10 mouse cellular contexts compared by ENCODE assay signal in genomic region chr5:52655992-52656391, GRCm38 (mm10). TPM values are rescaled to one million over a fixed set of nuclear protein-coding genes. Genes with fewer than 3 reads are reported as not detected.
DNase-seq lines count a peak whose midpoint lies in the region; ATAC-seq and TF ChIP-seq lines count a peak whose summit lies in the region.
"Had no signal": no experiment of that assay in that cellular context is flagged by ENCODE, and none has a peak within 500 bp of the region (broad histone marks: within the 10 kb centered on the region; RNA-seq: fewer than 3 reads in every experiment).

No protein-coding gene starts in this region.

- ATAC-seq in hindbrain, postnatal 0 days: peak; percentile 47; the same call in 1 of the 2 replicates
- no peak for ATAC-seq in heart, embryonic 12.5 days (ENCODE audit: insufficient number of reproducible peaks, low FRiP score)

- no peak for TF ChIP-seq CTCF in kidney, adult 2 months (conservative IDR thresholded peaks at IDR 0.05; ENCODE audit: insufficient read depth, insufficient read length, low read depth, low read length)
- TF ChIP-seq CTCF in CH12.LX (conservative IDR thresholded peaks at IDR 0.05 in 1 of 2, IDR thresholded peaks at IDR 0.05 in 1 of 2; ENCODE audit: low read depth in 2 of 2, low read length in 2 of 2): peak in 1 of 2 experiments; percentile 44; a peak in 2 of 4 replicates
- TF ChIP-seq CTCF in hindbrain, postnatal 0 days (IDR thresholded peaks at IDR 0.05; ENCODE audit: low read depth): peak; percentile 71

- no peak overlapping the region for H3K9ac ChIP-seq in CH12.LX (ENCODE audit: insufficient read depth, low read depth)
- no peak overlapping the region for H3K9ac ChIP-seq in hindbrain, postnatal 0 days (replicated peaks; ENCODE audit: low read length)
- H3K9ac ChIP-seq in heart, embryonic 12.5 days: no peak overlapping the region

- WGBS in kidney, adult 2 months: 79% methylated on average over 8 of the region's 8 CpGs
- 69% methylated on average over 8 of the region's 8 CpGs for WGBS in hindbrain, postnatal 0 days
- 71% methylated on average over 8 of the region's 8 CpGs for WGBS in heart, embryonic 12.5 days

- TF ChIP-seq RAD21 in CH12.LX (IDR thresholded peaks at IDR 0.05; ENCODE audit: low read depth, low read length): peak; percentile 30

- no peaks in the 10 kb centered on the region for H3K27me3 ChIP-seq in kidney, adult 2 months (replicated peaks; ENCODE audit: control insufficient read depth, insufficient read depth, low read length)
- H3K27me3 ChIP-seq in CH12.LX (replicated peaks): no peaks in the 10 kb centered on the region
- no peaks in the 10 kb centered on the region for H3K27me3 ChIP-seq in hindbrain, postnatal 0 days (ENCODE audit: insufficient read depth, low read length)
- no peaks in the 10 kb centered on the region for H3K27me3 ChIP-seq in heart, embryonic 12.5 days (replicated peaks)

- peaks cover 7% of the 10 kb centered on the region for H3K36me3 ChIP-seq in kidney, adult 2 months (ENCODE audit: control insufficient read depth, insufficient read depth, low read length)
- peaks cover 44 to 84% of the 10 kb centered on the region in 2 experiments for H3K36me3 ChIP-seq in CH12.LX (replicated peaks in 1 of 2; ENCODE audit: control insufficient read depth in 1 of 2, insufficient read depth in 1 of 2, low read length in 1 of 2)
- H3K36me3 ChIP-seq in hindbrain, postnatal 0 days (ENCODE audit: insufficient read depth, low read length): peaks cover 24% of the 10 kb centered on the region
- H3K36me3 ChIP-seq in heart, embryonic 12.5 days: peaks cover 40% of the 10 kb centered on the region

- DNase-seq in embryo, embryonic 11 days: peak; percentile 46
- no peak for DNase-seq in embryo, embryonic 10 days (ENCODE audit: low spot score)
- peak; percentile 10 for DNase-seq in kidney, adult 2 months
- DNase-seq in kidney, postnatal 25 days: no peak
- DNase-seq in CH12.LX (ENCODE audit: extremely low read depth): no peak
- DNase-seq in hindbrain, postnatal 0 days (ENCODE audit: low spot score): peak; percentile 75
- no peak for DNase-seq in thymus, postnatal 10 days (ENCODE audit: low spot score in 2 of 2)
- DNase-seq: heart, postnatal 36 days had no signal

- dilution Hi-C loops in CH12.LX (cut with MboI; ENCODE audit: extremely low pct_ligation_motif_present, extremely low pct_unique_long_range_greater_than_20kb, low sequenced_read_pairs): no loop called here

- no peaks in the 10 kb centered on the region for H3K79me2 ChIP-seq in CH12.LX (replicated peaks; ENCODE audit: control insufficient read depth, extremely low read depth, insufficient read depth, poor library complexity, severe bottlenecking)

- no peak for TF ChIP-seq POLR2A in kidney, adult 2 months (IDR thresholded peaks at IDR 0.05; ENCODE audit: low read depth, low read length)
- TF ChIP-seq POLR2A in CH12.LX (IDR thresholded peaks at IDR 0.05; ENCODE audit: low read depth, low read length): no peak

- no peak overlapping the region for H3K27ac ChIP-seq in kidney, adult 2 months (ENCODE audit: insufficient read depth, low read depth, low read length)
- no peak overlapping the region for H3K27ac ChIP-seq in CH12.LX (ENCODE audit: insufficient read depth, low read depth)
- H3K27ac ChIP-seq in hindbrain, postnatal 0 days: no peak overlapping the region
- H3K27ac ChIP-seq in heart, embryonic 12.5 days (ENCODE audit: poor library complexity, severe bottlenecking): no peak overlapping the region

- H3K4me3 ChIP-seq in kidney, adult 2 months (ENCODE audit: insufficient read depth, low read depth, low read length): no peak overlapping the region
- H3K4me3 ChIP-seq in CH12.LX (replicated peaks in 1 of 3; ENCODE audit: low read depth in 2 of 3, low read length in 2 of 3, poor library complexity in 1 of 3): no peak overlapping the region
- H3K4me3 ChIP-seq in hindbrain, postnatal 0 days (ENCODE audit: low read length): no peak overlapping the region
- H3K4me3 ChIP-seq in heart, embryonic 12.5 days: no peak overlapping the region
- H3K4me3 ChIP-seq: myocyte had no signal

- no peak for TF ChIP-seq EP300 in CH12.LX (IDR thresholded peaks at IDR 0.05; ENCODE audit: low read length)

- no peaks in the 10 kb centered on the region for H3K9me3 ChIP-seq in CH12.LX (replicated peaks; ENCODE audit: low read length)
- H3K9me3 ChIP-seq in hindbrain, postnatal 0 days (ENCODE audit: low read length): no peaks in the 10 kb centered on the region
- no peaks in the 10 kb centered on the region for H3K9me3 ChIP-seq in heart, embryonic 12.5 days (replicated peaks)

- H3K4me1 ChIP-seq in kidney, adult 2 months (ENCODE audit: control insufficient read depth, insufficient read depth, low read length): no peaks in the 10 kb centered on the region
- no peaks in the 10 kb centered on the region for H3K4me1 ChIP-seq in CH12.LX (ENCODE audit: control insufficient read depth in 1 of 2, insufficient read depth in 2 of 2)
- no peaks in the 10 kb centered on the region for H3K4me1 ChIP-seq in hindbrain, postnatal 0 days (ENCODE audit: insufficient read depth, low read length)
- no peaks in the 10 kb centered on the region for H3K4me1 ChIP-seq in heart, embryonic 12.5 days (replicated peaks)

- H3K4me2 ChIP-seq in CH12.LX (ENCODE audit: insufficient read depth, low read depth, poor library complexity, severe bottlenecking): no peak overlapping the region
- H3K4me2 ChIP-seq in hindbrain, postnatal 0 days (ENCODE audit: low read depth, low read length): no peak overlapping the region
- H3K4me2 ChIP-seq in heart, embryonic 12.5 days: no peak overlapping the region

- in situ Hi-C loops in CH12.LX (cut with MboI; ENCODE audit: low pct_ligation_motif_present, low pct_unique_long_range_greater_than_20kb, low sequenced_read_pairs): no loop called here

TF ChIP-seq in CH12.LX, 34 proteins besides CTCF, POLR2A, EP300 and RAD21:
- TF ChIP-seq UBTF (IDR thresholded peaks at IDR 0.05; ENCODE audit: low read depth, low read length) (no peak), SMC3 (IDR thresholded peaks at IDR 0.05; ENCODE audit: low read depth, low read length) (peak; percentile 15; the same call in 1 of the 2 replicates), USF2 (conservative IDR thresholded peaks at IDR 0.05; ENCODE audit: low read depth, low read length) (no peak)

RNA-seq across cellular contexts. Expression of gene Sepsecs, which starts 13.5 kb away (rescaled TPM):
- polyA plus RNA-seq in kidney, adult 2 months (2012; rRNA removed): 10.5 and 11.9 TPM in 2 replicates
- total RNA-seq in CH12.LX (2012; rRNA removed) (8.7 and 9.1 TPM in 2 replicates), CH12.LX (2014; rRNA removed) (10.8 and 11.7 TPM in 2 replicates)
- polyA plus RNA-seq in CH12.LX (2012; ENCODE audit: insufficient read length, low read depth): 9.3 TPM in 2 replicates
- 7.2 and 9.4 TPM in 2 replicates for total RNA-seq in hindbrain, postnatal 0 days (2014; rRNA removed)
- 4.5 and 6.1 TPM in 2 replicates for polyA plus RNA-seq in hindbrain, postnatal 0 days (2015; fragmentation: Nextera tagmentation; extraction: Ambion mirVana)
- polyA plus RNA-seq in heart, embryonic 12.5 days (2016; fragmentation: Nextera tagmentation; extraction: Ambion mirVana): 6.4 and 7.7 TPM in 2 replicates

Comparison
In these comparisons a context has a peak if more than half of its experiments do, and no peak if none do; other contexts are left out.
1. DNase-seq: peak in embryo, embryonic 11 days (single experiment), kidney, adult 2 months (single experiment) and hindbrain, postnatal 0 days (single experiment); none in embryo, embryonic 10 days (single experiment), kidney, postnatal 25 days (0 of 2), CH12.LX (single experiment) and thymus, postnatal 10 days (0 of 2).